Mouse (Mus musculus) midbrain, embryonic 14.5 days (tissue): ENCODE data around the gene Abraxas1. TPM values are rescaled to one million over a fixed set of nuclear protein-coding genes. Genes with fewer than 3 reads are reported as not detected.

ENCODE experiments used
- ATAC-seq: fragments of 200-750 bp; cut with Nextera tagmentation; 2 replicates; pipeline ENCODE4 v1.8.0; 2017; ENCODE audit warnings: moderate number of reproducible peaks, moderate library complexity; ENCODE audit not compliant: low FRiP score, low TSS enrichment
- DNase-seq: peaks from one replicate; pipeline ENCODE4 v3.0.0-alpha.2; 2015
- H3K27ac ChIP-seq: fragments of 300-500 bp; sonication (generic); replicated peaks from 2 replicates; pipeline ENCODE4 v1.5.1; 2014; ENCODE audit warnings: mild to moderate bottlenecking, low read depth, low read length, moderate library complexity
- H3K27me3 ChIP-seq: fragments of 300-500 bp; sonication (generic); 2 replicates; pipeline ENCODE4 v1.6.1; 2014; ENCODE audit warnings: low read length, control low read depth, mixed read lengths; ENCODE audit not compliant: control insufficient read depth, insufficient read depth
- H3K36me3 ChIP-seq: fragments of 300-500 bp; sonication (generic); 2 replicates; pipeline ENCODE4 v1.6.1; 2014; ENCODE audit warnings: low read length, control low read depth; ENCODE audit not compliant: control insufficient read depth, insufficient read depth
- H3K4me1 ChIP-seq: fragments of 300-500 bp; sonication (generic); 2 replicates; pipeline ENCODE4 v1.6.1; 2014; ENCODE audit warnings: mild to moderate bottlenecking, antibody characterized with exemption, low read length, control low read depth; ENCODE audit not compliant: control insufficient read depth, insufficient read depth
- H3K4me2 ChIP-seq: fragments of 300-500 bp; sonication (generic); 2 replicates; pipeline ENCODE4 v1.6.1; 2014; ENCODE audit warnings: mild to moderate bottlenecking, low read length, moderate library complexity
- H3K4me3 ChIP-seq: fragments of 300-500 bp; sonication (generic); replicated peaks from 2 replicates; pipeline ENCODE4 v1.5.1; 2014; ENCODE audit warnings: low read depth, low read length
- H3K9ac ChIP-seq: fragments of 300-500 bp; sonication (generic); replicated peaks from 2 replicates; pipeline ENCODE4 v1.6.1; 2014; ENCODE audit warnings: mild to moderate bottlenecking, low read length, moderate library complexity
- H3K9me3 ChIP-seq: fragments of 300-500 bp; sonication (generic); 2 replicates; pipeline ENCODE4 v1.6.1; 2016; ENCODE audit warnings: low read length, control low read depth, mixed read lengths; ENCODE audit not compliant: control insufficient read depth
- WGBS: fragments of 180-500 bp; shearing (Covaris S2); extraction: QIAGEN DNeasy Blood & Tissue Kit; methylation state at CpG from one replicate; pipeline ENCODE4 v1.1.7; 2014; 5-methylcytosine and 5-hydroxymethylcytosine counted together
- polyA plus RNA-seq: library from polyadenylated mRNA; unstranded; fragments of >200 nt; fragmentation: Nextera tagmentation; extraction: Ambion mirVana; gene quantifications from 2 replicates; pipeline ENCODE4 v1.2.1, GENCODE M21; 2014

Abraxas1 gene
- polyA plus RNA-seq, 1 experiment from 2014 or later, result 16.0 TPM

DNA sequence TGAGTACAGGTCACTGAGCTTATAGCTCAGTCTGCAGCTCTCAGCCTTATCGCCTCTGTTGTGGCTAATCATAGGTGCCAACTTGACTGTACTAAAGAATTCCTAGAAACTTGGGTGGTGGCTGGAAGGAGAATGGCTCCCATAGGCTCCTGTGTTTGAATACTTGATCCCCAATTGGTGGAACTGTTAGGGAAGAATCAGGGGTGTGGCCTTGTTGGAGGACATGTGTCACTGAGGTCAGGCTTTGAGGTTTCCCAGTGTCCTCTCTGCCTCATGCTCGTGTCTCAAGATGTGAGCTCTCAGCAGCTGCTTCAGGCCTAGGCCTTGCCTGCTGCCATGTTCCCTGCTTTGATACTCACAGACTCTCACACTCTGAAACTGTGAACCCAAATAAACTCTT is 13.1 kb upstream of the Abraxas1 start:
- no peak for DNase-seq
- Histone ChIP-seq H3K9me3 (no peaks in the 10 kb centered on the region), H3K27ac (no peak overlapping the region)

DNA sequence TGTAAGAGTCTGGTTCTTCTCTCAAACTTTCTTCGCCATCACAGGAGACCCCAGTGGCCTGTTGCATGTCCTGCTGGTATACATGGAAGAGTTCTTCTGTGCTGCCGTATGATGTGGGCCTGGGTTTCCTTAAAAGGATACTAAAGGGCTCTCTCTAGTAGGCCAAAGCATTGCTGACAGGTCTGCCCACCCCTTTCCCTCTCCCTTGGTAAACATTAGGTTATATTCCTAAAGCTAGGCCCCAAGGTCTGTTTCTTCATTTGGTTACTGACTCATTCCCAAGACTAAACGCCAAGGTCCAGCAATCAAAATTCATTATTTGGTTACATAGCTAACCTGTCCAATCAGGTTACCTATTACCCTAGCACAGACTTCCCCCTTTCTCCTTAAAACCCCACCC is 11.9 kb upstream of the Abraxas1 start:
- Histone ChIP-seq H3K4me2 (no peak overlapping the region), H3K27me3 (no peaks in the 10 kb centered on the region), H3K4me1 (no peaks in the 10 kb centered on the region), H3K27ac (no peak overlapping the region), H3K9me3 (no peaks in the 10 kb centered on the region), H3K36me3 (no peaks in the 10 kb centered on the region), H3K9ac (no peak overlapping the region), H3K4me3 (no peak overlapping the region)
- ATAC-seq, result no peak
- 89% methylated on average over 3 of the region's 3 CpGs for WGBS
- no peak for DNase-seq

More for the DNA sequence above, 13.1 kb upstream of the Abraxas1 start:
- no peaks in the 10 kb centered on the region for H3K27me3 ChIP-seq
- no peak overlapping the region for H3K4me3 ChIP-seq
- 80% methylated on average over 2 of the region's 2 CpGs for WGBS
- no peak for ATAC-seq
- no peak overlapping the region for H3K9ac ChIP-seq
- no peaks in the 10 kb centered on the region for H3K36me3 ChIP-seq
- H3K4me2 ChIP-seq, result no peak overlapping the region
- H3K4me1 ChIP-seq, result no peaks in the 10 kb centered on the region

DNA sequence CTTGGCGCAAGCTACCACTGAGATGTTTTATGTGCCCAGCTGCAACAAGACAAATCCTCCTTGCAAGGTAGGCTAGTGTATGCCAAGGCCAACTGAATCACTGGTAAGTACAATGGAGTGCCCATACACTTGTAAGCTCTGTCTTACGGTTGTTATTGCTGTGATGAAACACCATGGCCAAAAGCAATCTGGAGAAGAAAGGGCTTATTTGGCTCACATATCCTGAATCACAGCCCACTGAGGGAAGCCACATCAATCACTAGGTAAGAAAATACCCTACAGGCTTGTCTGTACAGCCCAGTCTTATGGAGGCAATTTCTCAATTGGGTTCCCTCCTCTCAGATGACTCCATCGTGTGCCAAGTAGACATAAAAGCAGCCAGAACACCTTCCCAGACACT is 7.9 kb upstream of the Abraxas1 start:
- no peak for DNase-seq
- Histone ChIP-seq H3K4me3 (no peak overlapping the region), H3K4me2 (no peak overlapping the region), H3K27me3 (no peaks in the 10 kb centered on the region), H3K27ac (no peak overlapping the region), H3K9ac (no peak overlapping the region), H3K36me3 (no peaks in the 10 kb centered on the region), H3K4me1 (no peaks in the 10 kb centered on the region), H3K9me3 (no peaks in the 10 kb centered on the region)
- ATAC-seq, result no peak
- 85% methylated on average over 3 of the region's 3 CpGs for WGBS

DNA sequence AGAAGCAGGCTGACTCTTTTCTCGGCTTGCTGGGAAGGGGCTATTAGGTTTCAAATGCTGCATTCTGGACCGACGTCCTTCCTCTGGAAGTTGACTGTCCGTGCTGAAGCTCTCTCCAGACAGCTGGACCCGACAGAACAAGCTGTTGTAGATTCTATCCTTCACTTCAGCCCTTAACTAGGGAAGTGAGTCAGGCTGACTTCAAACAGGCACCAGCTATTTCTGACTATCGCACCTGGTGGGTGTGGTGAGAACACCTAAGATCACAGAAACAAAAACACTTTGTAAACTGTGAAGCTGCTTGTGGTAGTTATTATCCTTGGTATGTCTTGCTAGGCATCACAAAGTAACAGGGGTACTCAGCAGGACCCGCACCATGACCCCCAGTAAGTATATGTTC is 5.8 kb upstream of the Abraxas1 start:
- no peak overlapping the region for H3K4me2 ChIP-seq
- no peak overlapping the region for H3K9ac ChIP-seq
- no peak overlapping the region for H3K4me3 ChIP-seq
- H3K27me3 ChIP-seq, result no peaks in the 10 kb centered on the region
- no peaks in the 10 kb centered on the region for H3K36me3 ChIP-seq
- no peak for DNase-seq
- no peak for ATAC-seq
- H3K4me1 ChIP-seq, result no peaks in the 10 kb centered on the region
- H3K9me3 ChIP-seq, result no peaks in the 10 kb centered on the region
- WGBS, result 82% methylated on average over 7 of the region's 7 CpGs
- no peak overlapping the region for H3K27ac ChIP-seq

DNA sequence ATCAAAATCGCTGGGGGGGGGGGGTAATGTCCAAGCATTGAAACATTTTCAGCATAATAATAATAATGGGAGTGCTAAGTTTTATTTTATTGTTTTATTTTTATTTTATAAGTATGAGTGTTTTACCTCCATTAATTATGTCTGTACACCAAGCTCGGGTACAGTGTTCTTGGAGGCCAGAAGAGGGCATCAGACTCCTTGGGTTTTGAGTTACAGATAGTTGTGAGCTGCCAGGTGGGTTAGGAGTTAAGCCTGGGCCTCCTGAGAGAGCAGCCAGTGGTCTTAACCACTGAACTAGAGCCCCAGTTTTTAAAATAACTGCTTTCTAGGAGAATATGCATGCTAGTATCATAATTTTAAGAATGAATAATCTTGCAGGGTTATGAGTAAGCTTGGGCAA is 5.2 kb upstream of the Abraxas1 start:
- Histone ChIP-seq H3K4me1 (0 out of 2 replicates have a peak, but pooled peaks cover 4% of the 10 kb centered on the region), H3K4me2 (no peak overlapping the region), H3K27ac (no peak overlapping the region), H3K9me3 (no peaks in the 10 kb centered on the region), H3K9ac (no peak overlapping the region), H3K36me3 (no peaks in the 10 kb centered on the region), H3K27me3 (no peaks in the 10 kb centered on the region), H3K4me3 (no peak overlapping the region)
- DNase-seq (peak; percentile 32), ATAC-seq (no peak)
- 26% methylated on average over 2 of the region's 2 CpGs for WGBS

DNA sequence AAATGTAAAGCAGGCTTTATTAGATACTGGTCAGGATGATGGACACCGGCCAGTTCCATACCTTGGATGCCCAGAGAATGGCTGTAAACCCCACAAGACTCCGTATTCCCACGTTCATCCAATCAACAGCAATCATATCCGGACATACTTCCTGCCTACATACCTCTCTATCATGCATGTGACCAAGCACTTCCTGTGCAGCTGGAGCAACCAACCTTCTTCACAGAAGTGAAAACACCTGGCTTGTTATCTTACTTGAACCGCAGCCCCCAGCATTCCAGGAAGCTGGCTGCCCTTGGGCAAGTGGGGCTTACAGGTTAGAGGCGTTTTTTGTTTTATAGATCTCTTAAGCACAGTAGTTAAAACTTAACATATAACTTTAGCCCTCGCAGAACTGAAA is 2.1 kb upstream of the Abraxas1 start:
- WGBS, result 92% methylated on average over 7 of the region's 7 CpGs
- no peaks in the 10 kb centered on the region for H3K9me3 ChIP-seq
- H3K4me3 ChIP-seq, result no peak overlapping the region
- DNase-seq (no peak), ATAC-seq (no peak)
- H3K27ac ChIP-seq, result no peak overlapping the region
- H3K27me3 ChIP-seq, result no peaks in the 10 kb centered on the region
- 0 out of 2 replicates have a peak, but pooled peaks cover 6% of the 10 kb centered on the region for H3K4me1 ChIP-seq
- H3K4me2 ChIP-seq, result no peak overlapping the region
- no peaks in the 10 kb centered on the region for H3K36me3 ChIP-seq
- no peak overlapping the region for H3K9ac ChIP-seq

DNA sequence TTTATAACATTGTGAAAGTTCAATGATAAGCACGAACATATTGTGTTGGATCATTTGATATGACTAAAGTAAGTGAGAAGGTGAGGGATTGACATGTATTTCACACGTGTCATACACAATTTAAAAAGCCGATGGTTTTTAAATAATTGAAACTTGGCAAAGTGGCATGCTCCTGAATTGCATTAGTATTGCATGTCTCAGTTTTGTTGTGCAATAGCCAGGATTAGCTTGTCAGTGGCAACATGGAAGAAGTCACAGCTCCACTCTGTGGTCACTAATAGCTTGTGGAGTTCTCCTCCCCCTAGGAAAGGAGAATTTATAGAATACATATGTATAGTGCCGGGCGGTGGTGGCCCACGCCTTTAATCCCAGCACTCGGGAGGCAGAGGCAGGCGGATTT is 610 bp upstream of the Abraxas1 start:
- no peaks in the 10 kb centered on the region for H3K9me3 ChIP-seq
- DNase-seq (no peak), ATAC-seq (no peak)
- 0 out of 2 replicates have a peak, but pooled peaks cover 6% of the 10 kb centered on the region for H3K4me1 ChIP-seq
- H3K4me3 ChIP-seq, result peak overlapping the region; percentile 80
- no peaks in the 10 kb centered on the region for H3K27me3 ChIP-seq
- H3K36me3 ChIP-seq, result no peaks in the 10 kb centered on the region
- peak overlapping the region; percentile 83 for H3K4me2 ChIP-seq
- 84% methylated on average over 8 of the region's 8 CpGs for WGBS
- H3K27ac ChIP-seq, result no peak overlapping the region
- no peak overlapping the region for H3K9ac ChIP-seq

DNA sequence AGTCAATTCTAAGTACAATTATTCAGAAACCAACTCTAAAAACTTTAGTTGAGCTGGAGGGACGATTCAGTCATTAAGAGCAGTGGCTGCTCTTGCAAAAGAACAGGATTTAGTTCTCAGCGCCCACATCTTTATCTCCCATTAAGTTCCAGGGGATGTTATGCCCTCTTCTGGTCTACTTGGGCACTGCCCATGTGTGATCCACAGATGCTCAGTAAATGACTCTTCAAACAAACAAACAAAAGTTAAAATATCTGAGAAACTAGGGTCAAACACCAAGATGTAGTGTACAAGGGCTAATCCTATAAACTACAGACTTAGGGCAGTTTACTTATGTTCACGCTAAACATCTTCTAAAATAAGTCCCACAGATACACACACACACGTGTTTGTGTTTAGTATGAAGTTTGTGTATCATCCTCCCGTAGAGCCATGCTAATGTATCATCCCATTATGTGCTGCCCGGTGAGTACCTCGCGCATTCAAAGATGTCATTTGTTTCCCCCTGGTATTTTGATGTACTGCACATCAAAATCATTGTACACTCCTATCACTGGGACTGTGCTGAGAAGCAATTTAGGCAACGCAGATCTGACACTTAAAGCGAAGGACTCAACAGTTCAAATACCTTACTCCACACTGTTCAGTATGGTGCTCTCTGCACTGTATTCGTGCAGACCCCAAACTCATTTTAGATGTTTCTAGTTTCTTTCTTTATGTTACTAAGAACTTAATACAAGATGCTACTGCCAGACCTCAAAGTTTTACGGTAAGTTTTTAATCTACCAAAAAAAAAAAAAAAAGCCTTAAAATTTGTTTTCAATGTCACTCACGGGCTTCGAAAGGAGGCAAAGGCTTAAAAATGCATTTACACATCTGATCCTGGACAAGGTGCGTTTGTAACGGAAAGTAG is 941 bp downstream of the Abraxas1 start:
- H3K9ac ChIP-seq, result peak overlapping the region; percentile 82
- H3K9me3 ChIP-seq, result no peaks in the 10 kb centered on the region
- H3K27ac ChIP-seq, result 0 out of 2 replicates have a peak overlapping the region, but pooled peaks have one; percentile 79
- 0 out of 2 replicates have a peak, but pooled peaks cover 6% of the 10 kb centered on the region for H3K4me1 ChIP-seq
- DNase-seq, result peak; percentile 33
- H3K4me2 ChIP-seq, result peak overlapping the region; percentile 83
- peaks cover 4% of the 10 kb centered on the region; the same call in 1 of the 2 replicates for H3K36me3 ChIP-seq
- H3K4me3 ChIP-seq, result peak overlapping the region; percentile 80
- 31% methylated on average over 16 of the region's 16 CpGs for WGBS
- no peaks in the 10 kb centered on the region for H3K27me3 ChIP-seq
- no peak for ATAC-seq

DNA sequence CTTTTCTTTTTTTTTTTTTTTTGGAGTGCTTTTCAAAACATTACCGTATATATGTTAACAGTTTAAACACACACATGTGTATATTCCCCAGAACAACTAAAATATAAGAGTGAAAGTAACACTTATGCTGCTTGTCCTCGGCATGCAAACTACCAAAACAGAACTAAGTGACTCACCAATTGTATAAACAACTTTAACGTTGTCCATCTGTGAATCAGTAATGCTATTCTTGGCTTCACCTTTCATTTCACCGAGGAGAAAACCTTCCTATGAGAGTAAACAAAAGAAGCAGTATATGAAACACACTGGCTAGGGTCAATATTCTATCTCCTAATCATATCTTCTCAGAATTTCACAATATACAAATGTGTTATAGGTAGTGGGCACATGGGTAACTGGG is 2.4 kb downstream of the Abraxas1 start:
- H3K9me3 ChIP-seq, result no peaks in the 10 kb centered on the region
- no peak overlapping the region for H3K9ac ChIP-seq
- DNase-seq (no peak), ATAC-seq (no peak)
- no peak overlapping the region for H3K4me2 ChIP-seq
- no peak overlapping the region for H3K4me3 ChIP-seq
- H3K27me3 ChIP-seq, result no peaks in the 10 kb centered on the region
- 0 out of 2 replicates have a peak, but pooled peaks cover 6% of the 10 kb centered on the region for H3K4me1 ChIP-seq
- H3K36me3 ChIP-seq, result peaks cover 9% of the 10 kb centered on the region; the same call in 1 of the 2 replicates
- no peak overlapping the region for H3K27ac ChIP-seq
- WGBS, result 93% methylated on average over 4 of the region's 4 CpGs
